Mouse (Mus musculus): Measurements from ENCODE around the gene Yap1.

GRCm38 (mm10) chr9:7984287-7984686, 20.1 kb downstream of the Yap1 start:
- TF ChIP-seq POLR2A (IDR thresholded peaks at IDR 0.05; ENCODE audit: low read depth, low read length) (no peak), CTCF (IDR thresholded peaks at IDR 0.05; ENCODE audit: extremely low read depth, insufficient read depth, insufficient read length, insufficient replicate concordance) (no peak)
